ENCODE assay signal across 8 mouse cellular contexts in the genomic region with DNA sequence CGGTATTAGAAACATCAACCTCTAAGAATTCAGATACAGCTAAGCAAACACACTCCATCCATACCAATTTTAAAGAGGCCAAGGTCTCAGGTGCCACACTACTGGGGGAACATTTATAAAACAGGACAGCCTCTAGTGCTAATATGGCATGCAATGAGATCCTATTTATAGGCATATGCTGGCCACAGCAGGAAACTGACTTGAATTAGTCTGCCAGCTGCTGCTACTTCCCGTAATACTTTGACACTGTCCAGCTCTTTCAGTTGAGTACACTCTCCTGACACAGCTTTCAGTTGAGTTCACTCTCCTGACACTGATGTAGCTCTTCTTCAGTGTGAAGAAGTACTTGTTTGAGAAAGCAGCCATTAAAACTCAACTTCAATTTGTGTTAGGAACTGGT.
DNase-seq lines count a peak whose midpoint lies in the region; ATAC-seq and TF ChIP-seq lines count a peak whose summit lies in the region.

No protein-coding gene starts in this region.

- no peaks in the 10 kb centered on the region for H3K27me3 ChIP-seq in limb, embryonic 13.5 days
- no peaks in the 10 kb centered on the region for H3K27me3 ChIP-seq in limb, embryonic 10.5 days (ENCODE audit: low read depth, poor library complexity, severe bottlenecking)
- no peaks in the 10 kb centered on the region for H3K27me3 ChIP-seq in megakaryocyte, embryonic 14.5 days (replicated peaks)
- H3K27me3 ChIP-seq in thymus, adult 2 months (ENCODE audit: control insufficient read depth, insufficient read depth, low read length), result no peaks in the 10 kb centered on the region

- no peak overlapping the region for H3K27ac ChIP-seq in limb, embryonic 13.5 days
- H3K27ac ChIP-seq in limb, embryonic 10.5 days, result no peak overlapping the region
- no peak overlapping the region for H3K27ac ChIP-seq in thymus, adult 2 months (ENCODE audit: control insufficient read depth, insufficient read depth, low read length)

- no peak overlapping the region for H3K4me3 ChIP-seq in limb, embryonic 13.5 days
- H3K4me3 ChIP-seq in limb, embryonic 10.5 days, result no peak overlapping the region
- H3K4me3 ChIP-seq in megakaryocyte, embryonic 14.5 days (replicated peaks), result peak overlapping the region; percentile 65
- no peak overlapping the region for H3K4me3 ChIP-seq in thymus, adult 2 months (ENCODE audit: control insufficient read depth, insufficient read depth, low read length)

- no peak for TF ChIP-seq POLR2A in thymus, adult 2 months (IDR thresholded peaks at IDR 0.05; ENCODE audit: control insufficient read depth, extremely low read depth, insufficient read depth, low read length, poor library complexity)

- peak; percentile 42 to 53 for DNase-seq in cerebellum, postnatal 10 days
- DNase-seq in cerebellum, adult 9-11 months, result no peak
- DNase-seq in limb, embryonic 10.5 days (ENCODE audit: low spot score), result no peak
- DNase-seq in heart, adult 9 months (ENCODE audit: low spot score in 2 of 2), result peak; percentile 58 to 69
- no peak for DNase-seq in thymus, adult 2 months
- no peak for DNase-seq in thymus, postnatal 0 days (ENCODE audit: low spot score)

- no peaks in the 10 kb centered on the region for H3K9me3 ChIP-seq in limb, embryonic 13.5 days
- H3K9me3 ChIP-seq in limb, embryonic 10.5 days (replicated peaks), result no peaks in the 10 kb centered on the region
- no peaks in the 10 kb centered on the region for H3K9me3 ChIP-seq in megakaryocyte, embryonic 14.5 days

- 44% methylated on average over 2 of the region's 2 CpGs for WGBS in limb, embryonic 13.5 days
- WGBS in limb, embryonic 10.5 days, result 82% methylated on average over 2 of the region's 2 CpGs
- WGBS in thymus, adult 2 months, result 17% methylated on average over 2 of the region's 2 CpGs

- 0 out of 2 replicates have a peak, but pooled peaks cover 5% of the 10 kb centered on the region for H3K36me3 ChIP-seq in limb, embryonic 13.5 days
- H3K36me3 ChIP-seq in limb, embryonic 10.5 days, result peaks cover 11% of the 10 kb centered on the region
- H3K36me3 ChIP-seq in megakaryocyte, embryonic 14.5 days (replicated peaks; ENCODE audit: low read length), result peaks cover 28% of the 10 kb centered on the region
- H3K36me3 ChIP-seq in thymus, adult 2 months (ENCODE audit: control insufficient read depth, insufficient read depth, low read length), result no peaks in the 10 kb centered on the region

- no peak overlapping the region for H3K9ac ChIP-seq in limb, embryonic 13.5 days

- no peak for TF ChIP-seq CTCF in thymus, adult 2 months (IDR thresholded peaks at IDR 0.05; ENCODE audit: borderline replicate concordance, control insufficient read depth, extremely low read depth, insufficient read depth, low read length, poor library complexity)

- H3K4me1 ChIP-seq in limb, embryonic 13.5 days, result peaks cover 10% of the 10 kb centered on the region
- no peaks in the 10 kb centered on the region for H3K4me1 ChIP-seq in limb, embryonic 10.5 days
- H3K4me1 ChIP-seq in megakaryocyte, embryonic 14.5 days, result peaks cover 57% of the 10 kb centered on the region
- no peaks in the 10 kb centered on the region for H3K4me1 ChIP-seq in thymus, adult 2 months (replicated peaks; ENCODE audit: control insufficient read depth, insufficient read depth, low read length)

- ATAC-seq in limb, embryonic 13.5 days (ENCODE audit: low FRiP score, low read depth), result peak; percentile 64; the same call in 1 of the 2 replicates

- no peak overlapping the region for H3K4me2 ChIP-seq in limb, embryonic 13.5 days (replicated peaks)

Comparison
In these comparisons a context has a peak if more than half of its experiments do, and no peak if none do; other contexts are left out.
1. DNase-seq: peak in cerebellum, postnatal 10 days (2 of 2) and heart, adult 9 months (2 of 2); none in cerebellum, adult 9-11 months (single experiment), limb, embryonic 10.5 days (single experiment), thymus, adult 2 months (single experiment) and thymus, postnatal 0 days (single experiment).